Mouse (Mus musculus) ES-E14 (cell line): ENCODE measurements around the gene Ccdc40. TPM values are rescaled to one million over a fixed set of nuclear protein-coding genes. Genes with fewer than 3 reads are reported as not detected.

Experiments
- DNase-seq: peaks from one replicate; pipeline ENCODE4 v3.0.0-alpha.2; 2013; ENCODE audit warnings: low read depth, low spot score
- H3K27ac ChIP-seq: 2 replicates; pipeline ENCODE4 v1.5.1; 2012; ENCODE audit warnings: low read depth, mild to moderate bottlenecking, low read length, moderate library complexity, mixed read lengths; ENCODE audit not compliant: poor library complexity, insufficient read depth, severe bottlenecking
- H3K36me3 ChIP-seq: 2 replicates; pipeline ENCODE4 v1.6.1; 2012; ENCODE audit warnings: mild to moderate bottlenecking, low read length, moderate library complexity, mixed read lengths; ENCODE audit not compliant: control insufficient read depth, poor library complexity, insufficient read depth, severe bottlenecking
- H3K4me1 ChIP-seq, 2 experiments: fragments of 150-350 bp in 1 of 2; sonication (generic) in 1 of 2; 2 replicates each; pipeline ENCODE4 v1.6.1; 2012; ENCODE audit warnings: low read length in 2 of 2, mild to moderate bottlenecking in 1 of 2, mixed read lengths in 1 of 2; ENCODE audit not compliant: control insufficient read depth in 2 of 2, insufficient read depth in 2 of 2, poor library complexity in 1 of 2
- H3K4me3 ChIP-seq, 2 experiments: fragments of 150-350 bp in 1 of 2; sonication (generic) in 1 of 2; 2 replicates each; pipeline ENCODE4 v1.5.1; 2012; ENCODE audit warnings: low read length in 2 of 2, low read depth in 1 of 2, mild to moderate bottlenecking in 1 of 2, mixed read lengths in 1 of 2; ENCODE audit not compliant: insufficient read depth in 1 of 2, poor library complexity in 1 of 2, severe bottlenecking in 1 of 2
- H3K9ac ChIP-seq: 2 replicates; pipeline ENCODE4 v1.6.1; 2012; ENCODE audit warnings: low read depth, mild to moderate bottlenecking, low read length, mixed read lengths; ENCODE audit not compliant: poor library complexity, insufficient read depth, severe bottlenecking
- H3K9me3 ChIP-seq: fragments of 150-350 bp; sonication (generic); 2 replicates; pipeline ENCODE4 v1.6.1; 2012; ENCODE audit warnings: low read depth, mild to moderate bottlenecking, low read length; ENCODE audit not compliant: control insufficient read depth, insufficient read depth
- CHD2 ChIP-seq: IDR thresholded peaks from 2 replicates; pipeline ENCODE4 v1.6.1; 2014; ENCODE audit warnings: mild to moderate bottlenecking, low read depth, low read length, inconsistent platforms
- HCFC1 ChIP-seq: IDR thresholded peaks from 2 replicates; pipeline ENCODE4 v1.6.1; 2012; ENCODE audit warnings: low read length, inconsistent platforms, borderline replicate concordance; ENCODE audit not compliant: insufficient read depth
- MAFK ChIP-seq: IDR thresholded peaks from 2 replicates; pipeline ENCODE4 v1.6.1; 2014; ENCODE audit warnings: mild to moderate bottlenecking, low read depth, low read length, inconsistent platforms; ENCODE audit not compliant: insufficient read depth
- ZC3H11A ChIP-seq: IDR thresholded peaks from 2 replicates; pipeline ENCODE4 v1.6.1; 2012; ENCODE audit warnings: low read depth, mild to moderate bottlenecking, inconsistent platforms, low read length, borderline replicate concordance
- ZNF384 ChIP-seq: IDR thresholded peaks from 2 replicates; pipeline ENCODE4 v1.6.1; 2012; ENCODE audit warnings: low read depth, low read length, inconsistent platforms
- in situ Hi-C, 2 experiments: fragments of 600-800 bp; cut with MboI; formaldehyde crosslinking; loops; one replicate each; pipeline ENCODE4 v1.15.1; 2025; ENCODE audit warnings: low sequenced_read_pairs in 2 of 2, inconsistent platforms in 1 of 2; ENCODE audit not compliant: unreplicated experiment in 2 of 2
- total RNA-seq: library from RNA; depleted of rRNA; stranded (reverse); fragments of 300-350 nt; gene quantifications from 2 replicates; pipeline ENCODE4 v1.2.3, GENCODE M21; 2012

Gene Ccdc40
- total RNA-seq, 1 experiment: 6.2 TPM

- TF ChIP-seq MAFK: no peak
- no peak for TF ChIP-seq ZNF384
- no peak for TF ChIP-seq CHD2
- no peak for TF ChIP-seq ZC3H11A
- no peak for TF ChIP-seq HCFC1
- Histone ChIP-seq H3K9me3 (no peaks in the 10 kb centered on the region), H3K9ac (no peak overlapping the region), H3K4me1 (peaks cover 3 to 30% of the 10 kb centered on the region in 2 experiments; a peak in 3 of 4 replicates), H3K36me3 (no peaks in the 10 kb centered on the region), H3K27ac (no peak overlapping the region), H3K4me3 (no peak overlapping the region)
- no peak for DNase-seq
- in situ Hi-C loops: no loop called here
These were observed 8.0 kb downstream of the Ccdc40 start for GRCm38 (mm10) chr11:119236354-119236753.

GRCm38 (mm10) chr11:119237007-119237406 lies 8.6 kb downstream of the Ccdc40 start:
- TF ChIP-seq HCFC1 (no peak), ZC3H11A (no peak), CHD2 (no peak), ZNF384 (no peak), MAFK (no peak)
- H3K27ac ChIP-seq: no peak overlapping the region
- H3K4me1 ChIP-seq: peaks cover 3 to 30% of the 10 kb centered on the region in 2 experiments; a peak in 3 of 4 replicates
- H3K9ac ChIP-seq: no peak overlapping the region
- no peak overlapping the region for H3K4me3 ChIP-seq
- no peaks in the 10 kb centered on the region for H3K36me3 ChIP-seq
- H3K9me3 ChIP-seq: no peaks in the 10 kb centered on the region
- in situ Hi-C loops: no loop called here
- no peak for DNase-seq

GRCm38 (mm10) chr11:119237568-119238304 lies 9.4 kb downstream of the Ccdc40 start:
- H3K4me3 ChIP-seq: peak overlapping the region; percentile 33 to 35
- no peak overlapping the region for H3K27ac ChIP-seq
- H3K9ac ChIP-seq: peak overlapping the region; percentile 67; the same call in 1 of the 2 replicates

GRCm38 (mm10) chr11:119238305-119238721 lies 9.9 kb downstream of the Ccdc40 start:
- Histone ChIP-seq H3K36me3 (no peaks in the 10 kb centered on the region), H3K9ac (no peak overlapping the region), H3K27ac (no peak overlapping the region), H3K4me1 (peaks cover 3 to 38% of the 10 kb centered on the region in 2 experiments; a peak in 3 of 4 replicates), H3K4me3 (peak overlapping the region in 1 of 2 experiments; percentile 35), H3K9me3 (no peaks in the 10 kb centered on the region)
- TF ChIP-seq HCFC1: no peak
- no peak for DNase-seq
- in situ Hi-C loops: no loop called here

More at GRCm38 (mm10) chr11:119237568-119238304, 9.4 kb downstream of the Ccdc40 start:
- TF ChIP-seq ZC3H11A (no peak), MAFK (no peak), ZNF384 (no peak), HCFC1 (no peak), CHD2 (no peak)
- no peak for DNase-seq
- Histone ChIP-seq H3K36me3 (no peaks in the 10 kb centered on the region), H3K4me1 (peaks cover 3 to 36% of the 10 kb centered on the region in 2 experiments; a peak in 3 of 4 replicates), H3K9me3 (no peaks in the 10 kb centered on the region)
- in situ Hi-C loops: no loop called here

GRCm38 (mm10) chr11:119239480-119239879 lies 11.1 kb downstream of the Ccdc40 start:
- Histone ChIP-seq H3K36me3 (no peaks in the 10 kb centered on the region), H3K9ac (peak overlapping the region; percentile 8; the same call in 1 of the 2 replicates), H3K27ac (no peak overlapping the region), H3K4me3 (peak overlapping the region; percentile 17 to 28; a peak in 2 of 4 replicates), H3K4me1 (peaks cover 3 to 38% of the 10 kb centered on the region in 2 experiments; a peak in 3 of 4 replicates), H3K9me3 (no peaks in the 10 kb centered on the region)
- TF ChIP-seq CHD2: peak; percentile 93
- no peak for TF ChIP-seq MAFK
- in situ Hi-C loops: no loop called here
- no peak for DNase-seq
